ENCODE assay signal across 14 mouse cellular contexts in the genomic region with DNA sequence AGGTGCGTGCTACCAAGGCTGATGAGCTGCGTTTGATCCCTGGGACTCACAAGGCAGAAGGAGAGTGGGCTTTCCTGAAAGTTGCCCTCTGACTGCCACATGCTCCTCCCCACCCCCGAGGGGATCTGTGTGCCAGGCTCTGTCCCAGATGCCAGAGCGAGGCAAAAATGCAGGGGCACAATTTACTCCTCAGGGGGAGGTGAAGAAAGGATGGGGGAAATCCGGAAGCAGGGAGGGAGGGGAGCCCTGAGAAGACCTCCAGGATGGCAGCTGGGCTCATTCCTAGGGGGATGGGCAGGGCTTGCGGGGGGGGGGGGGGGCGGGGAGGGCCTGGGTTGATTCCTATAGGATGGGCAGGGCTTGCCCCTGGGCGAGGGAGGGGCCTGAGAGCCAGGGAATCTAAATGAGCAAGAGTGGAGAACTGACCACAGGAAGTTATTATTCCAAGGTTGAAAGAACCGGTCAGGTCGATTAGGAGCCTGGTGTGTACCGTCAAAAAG.
DNase-seq lines count a peak whose midpoint lies in the region; ATAC-seq and TF ChIP-seq lines count a peak whose summit lies in the region.
"Had no signal": no experiment of that assay in that cellular context is flagged by ENCODE, and none has a peak within 500 bp of the region (broad histone marks: within the 10 kb centered on the region; RNA-seq: fewer than 3 reads in every experiment).

No protein-coding gene starts in this region.

- H3K27me3 ChIP-seq in forebrain, embryonic 11.5 days (ENCODE audit: control insufficient read depth, insufficient read depth, low read length): no peaks in the 10 kb centered on the region
- H3K27me3 ChIP-seq in forebrain, embryonic 13.5 days: no peaks in the 10 kb centered on the region
- H3K27me3 ChIP-seq in lung, embryonic 14.5 days (ENCODE audit: insufficient read depth, low read length): no peaks in the 10 kb centered on the region
- H3K27me3 ChIP-seq in limb, embryonic 11.5 days (ENCODE audit: control insufficient read depth, insufficient read depth, low read length): no peaks in the 10 kb centered on the region
- H3K27me3 ChIP-seq: liver, embryonic 15.5 days had no signal

- no peak overlapping the region for H3K4me3 ChIP-seq in forebrain, embryonic 11.5 days (ENCODE audit: low read depth, low read length)
- no peak overlapping the region for H3K4me3 ChIP-seq in forebrain, embryonic 13.5 days
- H3K4me3 ChIP-seq in lung, embryonic 14.5 days (ENCODE audit: low read depth, low read length): no peak overlapping the region
- H3K4me3 ChIP-seq in limb, embryonic 11.5 days (ENCODE audit: low read depth, low read length): no peak overlapping the region
- H3K4me3 ChIP-seq: liver, embryonic 15.5 days had no signal

- H3K27ac ChIP-seq in forebrain, embryonic 11.5 days (ENCODE audit: low read depth, low read length): no peak overlapping the region
- no peak overlapping the region for H3K27ac ChIP-seq in forebrain, embryonic 13.5 days
- H3K27ac ChIP-seq in lung, embryonic 14.5 days (ENCODE audit: low read depth): no peak overlapping the region
- no peak overlapping the region for H3K27ac ChIP-seq in limb, embryonic 11.5 days (replicated peaks; ENCODE audit: low read depth, low read length)
- H3K27ac ChIP-seq: liver, embryonic 15.5 days had no signal

- no peak overlapping the region for H3K9ac ChIP-seq in forebrain, embryonic 11.5 days (ENCODE audit: low read length)
- H3K9ac ChIP-seq in forebrain, embryonic 13.5 days: no peak overlapping the region
- H3K9ac ChIP-seq in lung, embryonic 14.5 days: no peak overlapping the region
- H3K9ac ChIP-seq in limb, embryonic 11.5 days (ENCODE audit: low read length): no peak overlapping the region
- H3K9ac ChIP-seq: liver, embryonic 15.5 days had no signal

- WGBS in forebrain, embryonic 11.5 days: 30% methylated on average over 10 of the region's 11 CpGs
- 27% methylated on average over 9 of the region's 11 CpGs for WGBS in forebrain, embryonic 13.5 days
- 18% methylated on average over 10 of the region's 11 CpGs for WGBS in lung, embryonic 14.5 days
- 20% methylated on average over 9 of the region's 11 CpGs for WGBS in limb, embryonic 11.5 days

- H3K4me1 ChIP-seq in forebrain, embryonic 11.5 days (replicated peaks; ENCODE audit: control insufficient read depth, insufficient read depth, low read length): no peaks in the 10 kb centered on the region
- H3K4me1 ChIP-seq in forebrain, embryonic 13.5 days: peaks cover 8% of the 10 kb centered on the region
- 0 out of 2 replicates have a peak, but pooled peaks cover 8% of the 10 kb centered on the region for H3K4me1 ChIP-seq in lung, embryonic 14.5 days (ENCODE audit: insufficient read depth)
- 0 out of 2 replicates have a peak, but pooled peaks cover 4% of the 10 kb centered on the region for H3K4me1 ChIP-seq in limb, embryonic 11.5 days (ENCODE audit: control insufficient read depth, insufficient read depth, low read length)

- no peak for DNase-seq in forebrain, embryonic 11.5 days (ENCODE audit: low spot score)
- DNase-seq in lung, embryonic 14.5 days: no peak
- DNase-seq in lung, postnatal 14 days: no peak
- DNase-seq in ZHBTc4 (ENCODE audit: low read depth, low spot score): peak; percentile 30
- DNase-seq in limb, embryonic 11.5 days (ENCODE audit: low spot score): peak; percentile 25
- no peak for DNase-seq in testis, postnatal 14 days (ENCODE audit: low spot score)
- DNase-seq in cerebellum, adult 8-10 months: no peak
- DNase-seq: cerebellum, adult 2 months; heart, postnatal 4 days; kidney, adult 9 months; layer of hippocampus, adult 9-11 months had no signal

- H3K9me3 ChIP-seq in forebrain, embryonic 11.5 days (ENCODE audit: control insufficient read depth, low read length): no peaks in the 10 kb centered on the region
- no peaks in the 10 kb centered on the region for H3K9me3 ChIP-seq in forebrain, embryonic 13.5 days (replicated peaks)
- no peaks in the 10 kb centered on the region for H3K9me3 ChIP-seq in lung, embryonic 14.5 days (ENCODE audit: low read depth, low read length)
- H3K9me3 ChIP-seq in limb, embryonic 11.5 days (ENCODE audit: control insufficient read depth, low read length): no peaks in the 10 kb centered on the region
- H3K9me3 ChIP-seq: liver, embryonic 15.5 days had no signal

- no peaks in the 10 kb centered on the region for H3K36me3 ChIP-seq in forebrain, embryonic 11.5 days (ENCODE audit: control insufficient read depth, insufficient read depth, low read length)
- no peaks in the 10 kb centered on the region for H3K36me3 ChIP-seq in forebrain, embryonic 13.5 days (ENCODE audit: poor library complexity, severe bottlenecking)
- H3K36me3 ChIP-seq in lung, embryonic 14.5 days (ENCODE audit: insufficient read depth): no peaks in the 10 kb centered on the region
- no peaks in the 10 kb centered on the region for H3K36me3 ChIP-seq in limb, embryonic 11.5 days (ENCODE audit: control insufficient read depth, insufficient read depth, low read length)
- H3K36me3 ChIP-seq: liver, embryonic 15.5 days had no signal

- H3K4me2 ChIP-seq in forebrain, embryonic 11.5 days (ENCODE audit: low read depth, low read length, severe bottlenecking): no peak overlapping the region
- no peak overlapping the region for H3K4me2 ChIP-seq in forebrain, embryonic 13.5 days
- H3K4me2 ChIP-seq in lung, embryonic 14.5 days: no peak overlapping the region
- H3K4me2 ChIP-seq in limb, embryonic 11.5 days (ENCODE audit: low read depth, severe bottlenecking): no peak overlapping the region

- no peak for TF ChIP-seq CTCF in lung, embryonic 14.5 days (IDR thresholded peaks at IDR 0.05; ENCODE audit: low read depth)

- ATAC-seq in forebrain, embryonic 11.5 days (replicated peaks; ENCODE audit: low FRiP score): peak; percentile 49; the same call in 1 of the 2 replicates
- ATAC-seq in forebrain, embryonic 13.5 days: no peak
- 0 out of 2 replicates have a peak, but pooled peaks have one; percentile 25 for ATAC-seq in lung, embryonic 14.5 days (ENCODE audit: insufficient read depth)
- no peak for ATAC-seq in limb, embryonic 11.5 days (ENCODE audit: insufficient number of reproducible peaks, low FRiP score, low TSS enrichment, low read depth)
- ATAC-seq: activated CD4-positive, CD25-positive, alpha-beta regulatory T cell, adult 4 months had no signal

Comparison
In these comparisons a context has a peak if more than half of its experiments do, and no peak if none do; other contexts are left out.
1. ATAC-seq: peak in forebrain, embryonic 11.5 days (single experiment) and lung, embryonic 14.5 days (single experiment); none in forebrain, embryonic 13.5 days (single experiment) and limb, embryonic 11.5 days (single experiment).
2. DNase-seq: peak in ZHBTc4 (single experiment) and limb, embryonic 11.5 days (single experiment); none in forebrain, embryonic 11.5 days (single experiment), lung, embryonic 14.5 days (single experiment), lung, postnatal 14 days (single experiment), testis, postnatal 14 days (single experiment) and cerebellum, adult 8-10 months (single experiment).